Mouse (Mus musculus) lung, embryonic 16.5 days (tissue): ENCODE results near the gene Kcnab1. TPM values are rescaled to one million over a fixed set of nuclear protein-coding genes. Genes with fewer than 3 reads are reported as not detected.

ENCODE experiments used
- ATAC-seq: fragments of 200-750 bp; cut with Nextera tagmentation; 2 replicates; pipeline ENCODE4 v1.8.0; 2017; ENCODE audit warnings: low read depth, mild to moderate bottlenecking, moderate library complexity
- H3K27ac ChIP-seq: fragments of 300-500 bp; sonication (generic); 2 replicates; pipeline ENCODE4 v1.5.1; 2014; ENCODE audit warnings: mild to moderate bottlenecking, control low read depth, low read length
- H3K27me3 ChIP-seq: fragments of 300-500 bp; sonication (generic); 2 replicates; pipeline ENCODE4 v1.6.1; 2014; ENCODE audit warnings: low read depth, low read length, mixed read lengths; ENCODE audit not compliant: control insufficient read depth, insufficient read depth
- H3K36me3 ChIP-seq: fragments of 300-500 bp; sonication (generic); 2 replicates; pipeline ENCODE4 v1.6.1; 2014; ENCODE audit warnings: low read length; ENCODE audit not compliant: control insufficient read depth, insufficient read depth
- H3K4me1 ChIP-seq: fragments of 300-500 bp; sonication (generic); replicated peaks from 2 replicates; pipeline ENCODE4 v1.6.1; 2014; ENCODE audit warnings: low read length, mixed read lengths; ENCODE audit not compliant: control insufficient read depth, insufficient read depth
- H3K4me2 ChIP-seq: fragments of 300-500 bp; sonication (generic); 2 replicates; pipeline ENCODE4 v1.6.1; 2014; ENCODE audit warnings: low read depth, low read length, control low read depth
- H3K4me3 ChIP-seq: fragments of 300-500 bp; sonication (generic); 2 replicates; pipeline ENCODE4 v1.5.1; 2014; ENCODE audit warnings: mild to moderate bottlenecking, low read length, control low read depth
- H3K9ac ChIP-seq: fragments of 300-500 bp; sonication (generic); 2 replicates; pipeline ENCODE4 v1.6.1; 2014; ENCODE audit warnings: low read length, control low read depth
- H3K9me3 ChIP-seq: fragments of 300-500 bp; sonication (generic); 2 replicates; pipeline ENCODE4 v1.6.1; 2016; ENCODE audit warnings: low read length; ENCODE audit not compliant: control insufficient read depth
- WGBS: fragments of 180-500 bp; shearing (Covaris S2); extraction: QIAGEN DNeasy Blood & Tissue Kit; methylation state at CpG from one replicate; pipeline ENCODE4 v1.1.7; 2014; 5-methylcytosine and 5-hydroxymethylcytosine counted together
- polyA plus RNA-seq: library from polyadenylated mRNA; unstranded; fragments of >200 nt; fragmentation: Nextera tagmentation; extraction: Ambion mirVana; gene quantifications from 2 replicates; pipeline ENCODE4 v1.2.1, GENCODE M21; 2015

The Kcnab1 gene
- polyA plus RNA-seq, 1 experiment from 2014 or later, result 2.3 TPM

- Histone ChIP-seq H3K4me1 (no peaks in the 10 kb centered on the region), H3K36me3 (no peaks in the 10 kb centered on the region), H3K9me3 (no peaks in the 10 kb centered on the region), H3K4me2 (no peak overlapping the region), H3K27ac (no peak overlapping the region), H3K27me3 (no peaks in the 10 kb centered on the region), H3K9ac (no peak overlapping the region), H3K4me3 (no peak overlapping the region)
- 87% methylated on average over 2 of the region's 2 CpGs for WGBS
- ATAC-seq, result no peak
These were observed 174.2 kb downstream of the Kcnab1 start for GRCm38 (mm10) chr3:65283366-65283765.

GRCm38 (mm10) chr3:65288994-65289393 is 179.8 kb downstream of the Kcnab1 start:
- no peak for ATAC-seq
- no peak overlapping the region for H3K4me2 ChIP-seq
- H3K9me3 ChIP-seq, result no peaks in the 10 kb centered on the region
- H3K4me3 ChIP-seq, result no peak overlapping the region
- no peaks in the 10 kb centered on the region for H3K36me3 ChIP-seq
- H3K27ac ChIP-seq, result no peak overlapping the region
- WGBS, result 76% methylated on average over 2 of the region's 2 CpGs
- no peak overlapping the region for H3K9ac ChIP-seq
- no peaks in the 10 kb centered on the region for H3K4me1 ChIP-seq
- H3K27me3 ChIP-seq, result no peaks in the 10 kb centered on the region

- Histone ChIP-seq H3K4me1 (no peaks in the 10 kb centered on the region), H3K9me3 (no peaks in the 10 kb centered on the region), H3K27ac (no peak overlapping the region), H3K4me2 (no peak overlapping the region), H3K4me3 (no peak overlapping the region), H3K36me3 (no peaks in the 10 kb centered on the region), H3K27me3 (no peaks in the 10 kb centered on the region), H3K9ac (no peak overlapping the region)
- ATAC-seq, result no peak
- WGBS, result 71% methylated on average over 4 of the region's 4 CpGs
These were observed 187.8 kb downstream of the Kcnab1 start for GRCm38 (mm10) chr3:65296996-65297395.

GRCm38 (mm10) chr3:65299205-65299604 is 190.0 kb downstream of the Kcnab1 start:
- H3K9ac ChIP-seq, result no peak overlapping the region
- H3K36me3 ChIP-seq, result no peaks in the 10 kb centered on the region
- no peaks in the 10 kb centered on the region for H3K4me1 ChIP-seq
- H3K9me3 ChIP-seq, result no peaks in the 10 kb centered on the region
- no peak overlapping the region for H3K27ac ChIP-seq
- 80% methylated on average over 4 of the region's 4 CpGs for WGBS
- H3K4me3 ChIP-seq, result no peak overlapping the region
- H3K4me2 ChIP-seq, result no peak overlapping the region
- ATAC-seq, result no peak
- no peaks in the 10 kb centered on the region for H3K27me3 ChIP-seq

GRCm38 (mm10) chr3:65301531-65301930 is 192.3 kb downstream of the Kcnab1 start:
- no peak for ATAC-seq
- no peaks in the 10 kb centered on the region for H3K9me3 ChIP-seq
- no peak overlapping the region for H3K27ac ChIP-seq
- 36% methylated on average over 3 of the region's 3 CpGs for WGBS
- H3K36me3 ChIP-seq, result no peaks in the 10 kb centered on the region
- no peaks in the 10 kb centered on the region for H3K27me3 ChIP-seq
- H3K4me1 ChIP-seq, result no peaks in the 10 kb centered on the region
- H3K4me2 ChIP-seq, result no peak overlapping the region
- no peak overlapping the region for H3K4me3 ChIP-seq
- no peak overlapping the region for H3K9ac ChIP-seq

GRCm38 (mm10) chr3:65302559-65302958 is 193.4 kb downstream of the Kcnab1 start:
- H3K9me3 ChIP-seq, result no peaks in the 10 kb centered on the region
- H3K27ac ChIP-seq, result no peak overlapping the region
- H3K27me3 ChIP-seq, result no peaks in the 10 kb centered on the region
- H3K4me3 ChIP-seq, result no peak overlapping the region
- H3K36me3 ChIP-seq, result no peaks in the 10 kb centered on the region
- no peak for ATAC-seq
- 22% methylated on average over 5 of the region's 5 CpGs for WGBS
- H3K4me1 ChIP-seq, result no peaks in the 10 kb centered on the region
- H3K9ac ChIP-seq, result no peak overlapping the region
- H3K4me2 ChIP-seq, result no peak overlapping the region

GRCm38 (mm10) chr3:65315837-65316236 is 206.7 kb downstream of the Kcnab1 start:
- H3K4me3 ChIP-seq, result no peak overlapping the region
- no peak overlapping the region for H3K27ac ChIP-seq
- no peak overlapping the region for H3K9ac ChIP-seq
- no peaks in the 10 kb centered on the region for H3K36me3 ChIP-seq
- no peak for ATAC-seq
- no peak overlapping the region for H3K4me2 ChIP-seq
- no peaks in the 10 kb centered on the region for H3K27me3 ChIP-seq
- 74% methylated on average over 6 of the region's 6 CpGs for WGBS
- H3K9me3 ChIP-seq, result no peaks in the 10 kb centered on the region
- H3K4me1 ChIP-seq, result no peaks in the 10 kb centered on the region

- no peak overlapping the region for H3K4me3 ChIP-seq
- no peaks in the 10 kb centered on the region for H3K9me3 ChIP-seq
- H3K4me2 ChIP-seq, result no peak overlapping the region
- H3K27ac ChIP-seq, result no peak overlapping the region
- H3K36me3 ChIP-seq, result no peaks in the 10 kb centered on the region
- H3K9ac ChIP-seq, result no peak overlapping the region
- no peaks in the 10 kb centered on the region; the same call in 1 of the 2 replicates for H3K4me1 ChIP-seq
- ATAC-seq, result no peak
- no peaks in the 10 kb centered on the region for H3K27me3 ChIP-seq
These were observed 207.6 kb downstream of the Kcnab1 start for GRCm38 (mm10) chr3:65316738-65317137.

- 39% methylated on average over 10 of the region's 10 CpGs for WGBS
- H3K36me3 ChIP-seq, result no peaks in the 10 kb centered on the region
- no peaks in the 10 kb centered on the region; the same call in 1 of the 2 replicates for H3K4me1 ChIP-seq
- H3K27me3 ChIP-seq, result no peaks in the 10 kb centered on the region
- H3K9me3 ChIP-seq, result no peaks in the 10 kb centered on the region
- no peak for ATAC-seq
- no peak overlapping the region for H3K4me3 ChIP-seq
- no peak overlapping the region for H3K9ac ChIP-seq
- no peak overlapping the region for H3K27ac ChIP-seq
- no peak overlapping the region for H3K4me2 ChIP-seq
These were observed 208.8 kb downstream of the Kcnab1 start for GRCm38 (mm10) chr3:65317876-65318537.
